Mouse (Mus musculus) CH12.LX (cell line): ENCODE measurements around the gene Hhex. TPM values are rescaled to one million over a fixed set of nuclear protein-coding genes. Genes with fewer than 3 reads are reported as not detected.

ENCODE experiments used
- DNase-seq: peaks from one replicate; pipeline ENCODE4 v3.0.0-alpha.2; 2013; ENCODE audit errors: extremely low read depth
- H3K27ac ChIP-seq: 2 replicates; pipeline ENCODE4 v1.5.1; 2012; ENCODE audit warnings: low read depth, mild to moderate bottlenecking, control low read depth, moderate library complexity; ENCODE audit not compliant: insufficient read depth
- H3K27me3 ChIP-seq: replicated peaks from 2 replicates; pipeline ENCODE3; 2012; ENCODE audit warnings: inconsistent platforms
- H3K36me3 ChIP-seq, 2 experiments: replicated peaks in 1 of 2; 2 replicates each; pipeline versions ENCODE3 to v1.6.1; 2012; ENCODE audit warnings: inconsistent platforms in 1 of 2, low read length in 1 of 2, mild to moderate bottlenecking in 1 of 2, mixed read lengths in 1 of 2, moderate library complexity in 1 of 2; ENCODE audit not compliant: control insufficient read depth in 1 of 2, insufficient read depth in 1 of 2
- H3K4me1 ChIP-seq, 2 experiments: 2 replicates each; pipeline ENCODE4 v1.6.1; 2012; ENCODE audit warnings: inconsistent platforms in 1 of 2, moderate library complexity in 1 of 2; ENCODE audit not compliant: insufficient read depth in 2 of 2, control insufficient read depth in 1 of 2
- H3K4me2 ChIP-seq: 2 replicates; pipeline ENCODE4 v1.6.1; 2012; ENCODE audit warnings: low read depth, mild to moderate bottlenecking, control low read depth; ENCODE audit not compliant: poor library complexity, insufficient read depth, severe bottlenecking
- H3K4me3 ChIP-seq, 3 experiments: fragments of 150-350 bp in 1 of 3; sonication (generic) in 1 of 3; replicated peaks in 1 of 3; 2 replicates each; pipeline versions ENCODE3 to v1.5.1; 2011 to 2012; ENCODE audit warnings: low read depth in 2 of 3, low read length in 2 of 3, mild to moderate bottlenecking in 2 of 3, moderate library complexity in 2 of 3, control low read depth in 1 of 3, improper control_type of control experiment in 1 of 3, inconsistent platforms in 1 of 3, mixed read lengths in 1 of 3; ENCODE audit not compliant: poor library complexity in 1 of 3
- H3K79me2 ChIP-seq: replicated peaks from 2 replicates; pipeline ENCODE4 v1.6.1; 2012; ENCODE audit warnings: mild to moderate bottlenecking, moderate library complexity; ENCODE audit not compliant: control insufficient read depth, poor library complexity, insufficient read depth, severe bottlenecking; ENCODE audit errors: extremely low read depth
- H3K9ac ChIP-seq: 2 replicates; pipeline ENCODE4 v1.6.1; 2012; ENCODE audit warnings: low read depth, mild to moderate bottlenecking, control low read depth, moderate library complexity; ENCODE audit not compliant: insufficient read depth
- H3K9me3 ChIP-seq: replicated peaks from 2 replicates; pipeline ENCODE3; 2012; ENCODE audit warnings: low read length, inconsistent platforms, mixed read lengths
- BHLHE40 ChIP-seq: IDR thresholded peaks from 2 replicates; pipeline ENCODE4 v1.6.1; 2011; ENCODE audit warnings: mild to moderate bottlenecking, low read depth, low read length, improper control_type of control experiment
- CHD2 ChIP-seq: IDR thresholded peaks from 2 replicates; pipeline ENCODE4 v1.6.1; 2011; ENCODE audit warnings: low read length, improper control_type of control experiment
- CTCF ChIP-seq, 2 experiments: IDR thresholded peaks in 1 of 2; conservative IDR thresholded peaks in 1 of 2; 2 replicates each; pipeline ENCODE4 v1.5.1; 2011 to 2012; ENCODE audit warnings: low read depth in 2 of 2, low read length in 2 of 2, improper control_type of control experiment in 1 of 2, inconsistent platforms in 1 of 2, mild to moderate bottlenecking in 1 of 2, moderate library complexity in 1 of 2
- E2F4 ChIP-seq: IDR thresholded peaks from 2 replicates; pipeline ENCODE4 v1.6.1; 2011; ENCODE audit warnings: low read depth, low read length, improper control_type of control experiment; ENCODE audit not compliant: insufficient replicate concordance
- JUN ChIP-seq: IDR thresholded peaks from 2 replicates; pipeline ENCODE4 v1.6.1; 2011; ENCODE audit warnings: low read depth, mild to moderate bottlenecking, low read length, improper control_type of control experiment, moderate library complexity; ENCODE audit not compliant: insufficient read depth
- JUND ChIP-seq: conservative IDR thresholded peaks from 2 replicates; pipeline ENCODE4 v1.6.1; 2011; ENCODE audit warnings: low read depth, low read length, improper control_type of control experiment
- MAFK ChIP-seq: IDR thresholded peaks from 2 replicates; pipeline ENCODE4 v1.6.1; 2011; ENCODE audit warnings: low read length, improper control_type of control experiment; ENCODE audit not compliant: insufficient replicate concordance
- MAX ChIP-seq: IDR thresholded peaks from 2 replicates; pipeline ENCODE4 v1.6.1; 2011; ENCODE audit warnings: low read length, improper control_type of control experiment
- MEF2A ChIP-seq: IDR thresholded peaks from 2 replicates; pipeline ENCODE4 v1.6.1; 2014; ENCODE audit warnings: low read depth, mild to moderate bottlenecking, inconsistent platforms, low read length, improper control_type of control experiment, borderline replicate concordance
- NELFE ChIP-seq: IDR thresholded peaks from 2 replicates; pipeline ENCODE4 v1.6.1; 2011; ENCODE audit warnings: low read depth, low read length, improper control_type of control experiment
- NRF1 ChIP-seq: IDR thresholded peaks from 2 replicates; pipeline ENCODE4 v1.6.1; 2014; ENCODE audit warnings: low read depth, mild to moderate bottlenecking, inconsistent platforms, low read length, improper control_type of control experiment, moderate library complexity
- PAX5 ChIP-seq: IDR thresholded peaks from 2 replicates; pipeline ENCODE4 v1.6.1; 2012; ENCODE audit warnings: low read length, inconsistent platforms, mixed read lengths
- POLR2A ChIP-seq: IDR thresholded peaks from 2 replicates; pipeline ENCODE4 v1.6.1; 2011; ENCODE audit warnings: low read depth, mild to moderate bottlenecking, improper control_type of control experiment, low read length
- RCOR1 ChIP-seq: conservative IDR thresholded peaks from 2 replicates; pipeline ENCODE4 v1.6.1; 2012; ENCODE audit warnings: low read depth, mild to moderate bottlenecking, inconsistent platforms, low read length, improper control_type of control experiment
- SMC3 ChIP-seq: IDR thresholded peaks from 2 replicates; pipeline ENCODE4 v1.6.1; 2011; ENCODE audit warnings: low read depth, low read length, improper control_type of control experiment
- TCF12 ChIP-seq: IDR thresholded peaks from 2 replicates; pipeline ENCODE4 v1.6.1; 2014; ENCODE audit warnings: low read depth, mild to moderate bottlenecking, inconsistent platforms, low read length, improper control_type of control experiment
- USF2 ChIP-seq: conservative IDR thresholded peaks from 2 replicates; pipeline ENCODE4 v1.6.1; 2011; ENCODE audit warnings: low read depth, low read length, improper control_type of control experiment
- ZC3H11A ChIP-seq: IDR thresholded peaks from 2 replicates; pipeline ENCODE4 v1.6.1; 2012; ENCODE audit warnings: low read depth, mild to moderate bottlenecking, inconsistent platforms, low read length, improper control_type of control experiment
- ZKSCAN1 ChIP-seq: IDR thresholded peaks from 2 replicates; pipeline ENCODE4 v1.6.1; 2012; ENCODE audit warnings: low read depth, inconsistent platforms, low read length, improper control_type of control experiment, borderline replicate concordance
- ZMIZ1 ChIP-seq: IDR thresholded peaks from 2 replicates; pipeline ENCODE4 v1.6.1; 2012; ENCODE audit warnings: low read depth, mild to moderate bottlenecking, inconsistent platforms, low read length, improper control_type of control experiment
- dilution Hi-C: fragments of 300-500 bp; cut with MboI; formaldehyde crosslinking; loops from 2 replicates; pipeline ENCODE4 v1.14.3; 2020; ENCODE audit warnings: low sequenced_read_pairs; ENCODE audit not compliant: extremely low pct_unique_long_range_greater_than_20kb, extremely low pct_ligation_motif_present
- in situ Hi-C: fragments of 300-500 bp; cut with MboI; formaldehyde crosslinking; loops from 3 replicates; pipeline ENCODE4 v1.14.3; 2019; ENCODE audit warnings: low sequenced_read_pairs, low pct_ligation_motif_present, low pct_unique_long_range_greater_than_20kb, mixed read lengths
- polyA plus RNA-seq: library from polyadenylated mRNA; unstranded; fragments of >175 nt; gene quantifications from 2 replicates; pipeline ENCODE4 v1.2.1, GENCODE M21; 2012; ENCODE audit warnings: low read depth; ENCODE audit not compliant: insufficient read length
- total RNA-seq, 2 experiments: library from RNA; depleted of rRNA; stranded (reverse); fragments of 300-350 nt in 1 of 2; fragments of >200 nt in 1 of 2; gene quantifications; 2 replicates each; pipeline ENCODE4 v1.2.3; 2012 to 2014

Gene Hhex
- total and polyA plus RNA-seq, 3 experiments: 7.3 to 42.0 (median 9.1) TPM

DNA sequence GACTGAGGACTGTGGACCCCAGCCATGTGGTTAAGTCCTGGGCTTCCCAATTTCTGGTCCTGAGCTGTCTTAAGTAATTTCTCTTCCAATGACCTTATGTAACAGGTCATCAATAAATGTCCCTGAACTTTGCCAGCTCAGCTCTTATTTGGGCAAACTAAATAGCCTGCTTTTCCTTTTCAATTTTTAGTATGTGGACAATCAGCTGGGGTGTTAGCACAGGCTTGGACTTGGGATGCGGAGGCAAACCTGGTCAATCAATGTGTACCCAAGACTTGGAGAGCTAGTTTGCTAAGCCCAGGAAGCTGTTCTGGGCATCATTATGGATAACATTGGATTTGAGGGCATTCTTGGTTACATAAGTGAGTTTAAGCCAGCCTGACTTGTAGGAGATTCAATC lies 21.4 kb downstream of the Hhex start:
- Histone ChIP-seq H3K4me3 (no peak overlapping the region), H3K9ac (no peak overlapping the region), H3K36me3 (no peaks in the 10 kb centered on the region), H3K9me3 (peaks cover 22% of the 10 kb centered on the region), H3K4me2 (no peak overlapping the region), H3K27me3 (no peaks in the 10 kb centered on the region), H3K27ac (no peak overlapping the region), H3K79me2 (no peaks in the 10 kb centered on the region), H3K4me1 (no peaks in the 10 kb centered on the region)
- in situ Hi-C loops: no loop called here
- DNase-seq: no peak
- no peak for TF ChIP-seq CTCF (conservative IDR thresholded peaks at IDR 0.05 in 1 of 2, IDR thresholded peaks at IDR 0.05 in 1 of 2; ENCODE audit: low read depth in 2 of 2, low read length in 2 of 2)
- no peak for TF ChIP-seq MAX
- no peak for TF ChIP-seq BHLHE40
- TF ChIP-seq NELFE: no peak
- no peak for TF ChIP-seq CHD2
- no peak for TF ChIP-seq E2F4
- no peak for TF ChIP-seq TCF12
- TF ChIP-seq ZKSCAN1: no peak
- TF ChIP-seq PAX5: no peak
- no peak for TF ChIP-seq RCOR1
- no peak for TF ChIP-seq JUN
- TF ChIP-seq SMC3: no peak
- TF ChIP-seq MAFK: no peak
- TF ChIP-seq JUND: no peak
- dilution Hi-C loops: no loop called here

DNA sequence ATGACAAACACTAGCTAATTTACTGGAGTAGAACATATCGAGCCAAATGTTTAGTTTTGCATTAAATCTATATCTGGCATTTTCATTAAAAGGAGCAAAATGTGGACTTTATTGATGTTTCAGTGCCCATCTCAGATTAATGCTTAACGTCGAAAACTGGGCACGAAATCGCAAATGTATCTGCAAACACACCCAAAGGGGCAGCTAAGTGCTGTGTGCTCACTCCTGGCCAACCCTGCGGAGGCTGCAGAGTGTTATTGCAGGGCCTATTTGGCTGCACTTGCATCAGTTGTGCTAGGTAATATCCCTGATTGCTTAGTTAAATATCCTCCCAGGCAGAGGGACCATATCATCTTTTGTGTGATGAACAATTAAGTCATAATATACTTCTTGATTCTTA lies 23.4 kb downstream of the Hhex start:
- H3K4me2 ChIP-seq: no peak overlapping the region
- H3K27me3 ChIP-seq: no peaks in the 10 kb centered on the region
- H3K4me3 ChIP-seq: no peak overlapping the region
- no peak for DNase-seq
- in situ Hi-C loops: no loop called here
- H3K4me1 ChIP-seq: no peaks in the 10 kb centered on the region
- no peaks in the 10 kb centered on the region for H3K79me2 ChIP-seq
- H3K36me3 ChIP-seq: no peaks in the 10 kb centered on the region
- H3K27ac ChIP-seq: no peak overlapping the region
- no peak for TF ChIP-seq POLR2A
- no peak for TF ChIP-seq MEF2A
- TF ChIP-seq USF2: no peak
- TF ChIP-seq NRF1: no peak
- TF ChIP-seq SMC3: no peak
- TF ChIP-seq ZMIZ1: no peak
- no peak for TF ChIP-seq ZC3H11A
- TF ChIP-seq, all 38 proteins: peak for 0
- no peak overlapping the region for H3K9ac ChIP-seq
- dilution Hi-C loops: no loop called here
- H3K9me3 ChIP-seq: peaks cover 30% of the 10 kb centered on the region
